Mouse (Mus musculus): Measurements from ENCODE around the gene 1700028P14Rik.
"Not testable (repeated sequence)": the region's sequence is repeated elsewhere in the genome, so short reads cannot be mapped to it uniquely, and the experiment has no call there.

1700028P14Rik gene

DNA sequence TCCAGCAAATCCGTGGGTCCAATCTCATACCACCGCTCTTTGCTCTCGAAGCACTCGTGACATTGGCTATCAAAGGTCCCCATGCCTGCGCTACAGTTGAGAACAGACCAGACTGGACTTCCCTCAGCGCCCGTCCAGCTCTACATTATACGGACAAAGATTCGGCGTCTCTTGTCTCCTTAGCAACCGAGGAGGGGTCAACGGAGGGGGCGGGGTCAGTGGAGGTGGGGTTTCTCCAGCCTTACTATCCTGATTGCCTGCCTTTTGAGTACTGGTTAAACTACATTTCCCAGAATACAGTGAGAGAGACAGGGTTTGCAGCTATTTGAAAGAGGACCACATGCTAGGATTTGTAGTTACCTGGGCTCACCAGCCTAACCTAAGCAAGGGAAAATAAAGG lies at the start of gene 1700028P14Rik:
1700028P14Rik (minus strand) TSS at position 169 of the 400 bp plus-strand sequence.
- DNase-seq: peak; percentile 24

DNA sequence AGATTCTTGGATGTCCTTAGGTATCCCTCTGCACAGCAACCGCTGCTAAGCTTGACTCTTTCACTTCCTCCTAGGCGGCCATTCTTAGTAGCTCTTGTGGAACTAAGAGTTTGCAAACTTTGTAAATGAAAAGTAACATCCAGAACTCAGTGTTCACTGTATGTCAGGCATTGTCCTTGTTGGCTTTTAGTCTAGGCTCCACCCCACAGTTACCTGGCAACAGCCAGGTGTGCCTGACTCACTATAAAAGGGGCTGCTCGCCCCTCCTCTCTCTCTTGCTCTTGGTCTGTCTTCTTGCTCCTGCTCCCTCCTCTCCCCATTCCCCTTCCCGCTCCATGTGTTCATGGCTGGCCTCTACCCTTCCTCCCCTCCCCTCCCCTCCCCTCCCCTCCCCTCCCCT lies 46.5 kb upstream of the 1700028P14Rik start:
- no peak for DNase-seq

DNA sequence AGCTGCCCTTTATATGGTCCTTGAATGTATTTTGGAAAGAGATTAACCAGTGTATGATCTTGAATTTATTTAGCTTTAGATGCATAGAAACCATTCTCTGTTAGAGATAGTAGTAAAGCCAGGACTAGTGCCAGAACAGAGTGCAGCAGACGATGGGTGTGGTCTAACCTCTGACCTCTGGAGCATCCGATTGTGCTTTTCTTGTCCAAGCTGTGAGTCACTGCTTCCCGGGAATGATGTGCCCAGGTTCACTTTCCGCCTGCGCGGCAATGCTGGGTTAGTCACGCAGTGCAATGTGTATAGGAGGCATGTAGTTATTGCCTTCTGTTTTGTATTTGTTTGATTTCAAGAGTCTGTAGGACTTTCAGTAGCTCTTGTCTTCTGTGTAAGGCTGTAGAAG lies 45.8 kb upstream of the 1700028P14Rik start:
- peak; percentile 15 for DNase-seq

DNA sequence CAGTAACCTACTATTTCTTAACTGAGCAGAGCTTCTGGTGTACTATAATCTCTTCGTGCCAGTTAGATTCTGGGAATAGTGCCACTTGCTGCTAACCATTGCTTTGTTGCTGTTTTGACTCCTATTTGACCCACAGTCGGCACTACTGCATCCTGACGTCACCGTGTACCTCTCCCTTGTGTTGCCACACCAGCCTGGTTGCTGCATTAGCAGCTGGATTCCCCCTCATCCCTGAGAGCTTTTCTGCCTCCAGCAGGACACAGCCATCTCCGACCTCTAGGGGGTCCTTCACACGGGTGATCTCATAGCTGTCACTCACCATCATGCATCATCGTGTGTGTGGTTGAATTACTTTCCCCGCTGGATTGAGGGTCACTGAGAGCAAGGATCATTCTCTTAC lies 45.2 kb upstream of the 1700028P14Rik start:
- DNase-seq: peak; percentile 32

DNA sequence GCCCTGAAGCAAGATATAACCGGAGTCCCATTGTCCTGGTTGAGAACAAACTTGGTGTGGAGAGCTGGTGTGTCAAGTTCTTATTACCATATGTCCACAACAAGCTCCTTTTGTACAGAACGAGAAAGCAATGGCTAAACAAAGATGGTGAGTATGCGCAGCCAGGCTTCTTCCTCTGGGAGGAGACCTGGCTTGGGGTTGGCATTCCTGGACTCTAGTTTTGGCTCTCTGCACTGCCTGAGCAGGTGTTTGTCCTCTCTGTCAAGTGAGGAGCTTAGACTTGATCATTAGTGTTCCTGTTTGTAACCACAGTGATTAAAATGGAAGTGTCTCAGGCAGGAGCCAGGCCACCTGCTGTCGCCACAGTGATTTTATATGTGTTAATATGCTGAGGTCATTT lies 41.7 kb upstream of the 1700028P14Rik start:
- DNase-seq: peak; percentile 88

DNA sequence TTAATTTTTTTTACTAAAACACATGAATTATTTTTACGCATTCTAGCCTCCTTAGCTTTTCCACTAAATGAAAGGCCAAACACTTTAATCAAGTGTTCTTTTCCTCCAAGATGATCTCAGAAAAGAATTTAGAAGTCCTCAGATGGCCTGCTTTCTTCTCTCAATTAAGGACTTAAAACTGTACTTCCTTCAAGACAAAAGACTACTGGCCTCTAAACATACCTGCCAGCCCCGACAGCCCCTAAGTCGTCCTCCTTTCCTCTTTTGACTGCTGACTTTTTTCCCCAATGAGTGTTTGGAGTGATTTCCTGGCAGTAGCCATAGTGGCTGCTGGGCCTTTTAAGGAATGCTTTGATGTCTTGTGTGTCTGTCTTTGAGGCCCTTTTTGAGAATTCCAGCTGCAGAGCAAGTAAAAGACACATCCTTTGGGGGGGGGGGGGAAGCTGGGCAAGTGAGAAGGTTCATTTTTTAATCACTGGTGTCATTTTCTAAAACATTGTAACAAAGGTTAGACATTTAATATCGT lies 35.9 kb upstream of the 1700028P14Rik start:
- DNase-seq: peak; percentile 32

DNA sequence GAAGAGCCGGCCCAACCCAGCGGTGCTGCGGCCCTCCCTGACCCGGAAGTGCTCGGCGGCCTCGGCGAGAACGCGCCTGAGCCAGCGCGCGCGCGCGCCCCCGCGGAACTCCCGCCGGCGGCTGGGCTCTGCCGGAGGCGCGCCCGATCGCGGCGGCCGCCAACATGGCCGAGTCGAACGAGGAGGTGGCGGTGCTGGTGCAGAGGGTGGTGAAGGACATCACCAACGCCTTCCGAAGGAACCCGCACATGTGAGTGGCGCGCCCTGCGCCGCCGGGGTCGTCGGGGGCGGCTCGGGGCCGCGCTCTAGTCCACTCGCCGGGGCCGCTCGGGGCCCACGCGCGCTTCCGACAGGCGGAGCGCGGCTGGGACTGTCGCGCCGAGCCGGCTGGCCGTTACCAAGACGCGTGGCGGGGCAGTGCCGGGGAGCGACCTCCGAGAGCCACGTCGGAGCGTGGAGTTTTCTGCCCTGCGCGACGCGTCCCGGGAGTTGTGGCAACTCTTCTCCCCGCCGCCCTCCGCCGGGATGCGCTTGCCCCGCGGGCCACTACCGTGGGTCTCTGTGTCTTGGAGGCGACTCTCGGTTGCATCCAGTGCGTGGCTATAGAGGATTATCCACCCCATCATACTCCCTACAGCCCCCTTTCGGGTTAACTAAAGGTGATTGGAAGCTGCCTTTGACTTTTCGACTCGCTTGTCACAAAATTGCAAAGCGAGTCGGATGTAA lies 34.8 kb upstream of the 1700028P14Rik start, which contains the start of gene Ptar1:
Ptar1 (plus strand) TSS at position 134 of the 726 bp plus-strand sequence.
- peak; percentile 87 for DNase-seq

DNA sequence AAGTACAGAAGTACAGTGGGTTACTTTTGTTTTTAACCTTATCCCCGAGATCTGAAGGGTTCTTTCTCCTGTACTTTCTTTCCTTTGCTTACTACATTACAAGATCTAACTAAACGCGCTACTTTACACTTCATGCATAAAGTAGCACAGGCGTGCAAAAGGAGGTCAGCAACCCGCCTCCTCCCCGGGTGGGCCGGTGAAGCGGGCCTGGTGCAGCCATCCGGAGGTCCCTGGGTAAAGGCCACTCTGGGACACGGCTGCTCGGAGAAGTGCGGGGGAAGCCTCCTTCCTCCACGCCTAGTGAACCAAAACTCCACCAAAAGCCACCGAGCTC lies 34.3 kb upstream of the 1700028P14Rik start:
- DNase-seq: no peak

DNA sequence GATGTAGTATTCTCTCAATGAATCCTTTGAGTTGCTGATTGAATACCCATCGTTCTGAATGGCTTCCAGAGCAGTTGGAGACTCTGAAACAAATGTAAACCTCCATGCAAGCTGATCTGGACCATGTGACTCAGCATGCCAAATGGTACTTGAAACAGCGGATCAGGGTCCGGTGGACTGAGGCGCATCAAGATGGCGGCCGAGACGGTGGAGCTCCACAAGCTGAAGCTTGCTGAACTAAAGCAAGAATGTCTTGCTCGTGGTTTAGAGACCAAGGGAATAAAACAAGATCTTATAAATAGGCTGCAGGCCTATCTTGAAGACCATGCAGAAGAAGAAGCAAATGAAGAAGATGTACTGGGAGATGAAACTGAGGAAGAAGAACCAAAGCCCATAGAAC lies 23.0 kb upstream of the 1700028P14Rik start:
- DNase-seq: not testable (repeated sequence)

DNA sequence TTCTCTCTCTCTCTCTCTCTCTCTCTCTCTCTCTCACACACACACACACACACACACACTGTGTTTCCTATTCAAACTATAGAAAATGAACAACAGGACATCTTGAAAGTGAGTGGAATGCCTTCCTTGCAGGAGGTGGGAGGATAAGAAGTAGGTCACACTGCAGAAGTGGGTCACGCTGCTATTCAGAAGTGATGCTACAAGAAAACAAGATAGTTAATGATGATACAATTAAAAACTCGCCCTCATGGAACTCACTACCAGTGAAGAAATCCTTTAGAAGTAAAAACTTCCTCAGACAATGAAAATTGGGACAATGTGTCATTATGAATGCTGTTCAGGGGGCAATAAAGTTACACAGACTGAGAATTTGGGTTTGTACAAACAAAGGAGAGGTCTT lies 20.4 kb upstream of the 1700028P14Rik start:
- no peak for DNase-seq

DNA sequence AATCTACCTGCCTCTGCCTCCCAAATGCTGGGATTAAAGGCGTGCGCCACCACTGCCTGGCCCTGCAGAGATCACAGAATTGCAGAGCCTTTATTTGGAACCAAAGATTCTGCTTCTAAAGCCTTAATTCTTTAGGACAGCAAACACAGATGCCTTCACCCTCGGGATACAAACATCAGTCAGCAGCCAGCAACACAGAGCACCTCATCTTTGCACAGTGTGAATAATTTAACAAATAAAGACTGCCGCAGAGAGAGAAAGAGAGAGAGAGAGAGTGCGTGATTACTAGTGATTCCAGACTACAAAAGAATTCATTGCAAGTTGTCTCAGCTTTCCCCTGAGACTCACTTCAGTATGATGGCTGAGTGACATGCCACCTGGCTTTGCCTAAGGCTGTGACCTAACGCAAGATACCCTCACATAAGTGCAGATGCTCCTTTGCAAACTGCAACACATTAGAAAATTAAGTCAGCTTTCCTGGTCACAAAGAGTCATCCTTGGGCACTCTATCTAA lies 15.6 kb upstream of the 1700028P14Rik start:
- DNase-seq: no peak

DNA sequence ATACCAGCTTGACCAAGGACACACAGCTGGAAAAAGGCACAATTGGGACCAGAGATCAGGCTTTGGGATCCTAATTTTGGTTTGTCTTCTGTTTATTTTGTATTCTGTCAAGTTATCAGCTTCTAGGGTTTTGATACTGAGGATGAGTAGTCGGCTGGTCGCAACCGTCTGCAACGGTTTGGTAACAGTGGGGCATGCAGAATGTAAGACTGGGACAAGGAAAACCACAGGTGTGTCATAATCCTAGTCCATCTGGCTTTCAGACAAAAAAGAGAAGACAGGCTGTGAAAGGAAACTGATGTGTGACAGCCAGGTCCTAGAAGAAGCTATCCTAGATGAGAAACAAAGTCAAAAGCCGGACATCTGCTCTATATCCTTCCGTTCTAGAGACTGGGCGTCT lies 11.5 kb upstream of the 1700028P14Rik start:
- DNase-seq: no peak

DNA sequence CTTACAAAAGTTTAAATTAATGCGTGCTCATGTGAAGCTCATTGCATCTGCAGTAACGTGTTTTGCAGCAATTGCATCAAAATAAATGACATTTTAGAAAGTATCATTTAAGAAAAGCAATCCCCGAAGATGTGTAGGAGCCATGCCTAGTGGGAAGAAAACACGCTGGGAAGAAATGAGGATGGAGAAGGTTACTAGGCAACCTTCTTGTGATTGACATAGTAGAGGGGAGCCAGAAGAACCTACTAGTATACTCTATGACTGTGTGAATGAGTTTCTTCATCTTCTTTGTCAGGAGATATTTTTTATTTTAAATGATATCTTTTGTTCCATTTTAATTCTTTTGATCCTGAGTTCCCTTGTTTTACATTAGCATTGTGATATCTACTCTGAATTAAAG lies 5.7 kb upstream of the 1700028P14Rik start:
- DNase-seq: no peak

DNA sequence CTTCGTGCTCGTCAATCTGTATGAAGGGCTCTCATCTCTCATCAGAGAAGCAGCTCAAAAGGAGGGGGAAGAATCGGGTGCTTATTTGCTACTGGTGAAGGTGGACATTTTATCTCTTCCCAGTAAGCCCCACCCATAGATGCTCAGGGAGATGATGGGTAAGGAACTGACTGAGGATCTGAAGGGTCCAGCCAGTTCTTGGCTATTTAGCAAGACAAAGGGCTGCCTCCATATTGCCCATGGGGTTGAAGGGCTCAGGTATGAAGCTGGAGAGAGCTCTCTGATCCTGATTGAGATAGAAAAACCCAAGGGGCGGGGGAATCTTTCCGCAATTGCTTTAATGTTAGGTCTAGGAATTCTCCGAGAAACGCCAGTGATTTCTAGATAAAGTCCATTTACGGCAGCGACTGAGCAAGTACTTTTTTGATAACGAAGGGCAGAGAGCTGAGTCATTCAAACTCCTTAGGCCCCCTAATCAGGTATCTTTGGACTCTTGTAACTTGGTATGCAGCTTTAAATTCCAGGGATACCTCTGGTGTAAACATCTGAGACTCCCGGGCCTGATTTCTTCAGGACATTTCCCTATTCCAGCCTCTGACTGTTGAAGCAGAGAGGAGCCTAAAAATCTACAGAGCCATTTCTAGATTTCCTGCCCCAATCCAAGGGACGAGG lies 4.8 kb upstream of the 1700028P14Rik start:
- no peak for DNase-seq

DNA sequence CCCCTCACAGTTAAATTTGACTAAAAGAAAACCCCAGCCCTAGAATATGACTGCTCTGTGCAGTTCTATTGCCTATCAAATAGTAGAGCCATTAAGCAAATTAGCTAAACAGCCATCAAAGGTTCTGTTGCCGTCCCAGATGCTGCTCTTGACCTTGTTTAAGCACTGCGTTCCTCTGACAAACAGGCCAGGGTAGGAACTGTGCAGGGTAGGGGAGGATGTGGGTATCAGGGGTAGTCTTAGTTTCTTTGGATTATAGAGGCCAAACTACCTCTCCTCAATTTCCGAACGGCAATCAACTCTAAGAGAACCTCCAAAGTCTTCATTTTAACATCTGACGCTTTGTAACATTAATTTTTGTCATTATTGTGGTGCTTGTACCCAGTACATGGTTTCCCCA lies 542 bp upstream of the 1700028P14Rik start:
- DNase-seq: no peak

DNA sequence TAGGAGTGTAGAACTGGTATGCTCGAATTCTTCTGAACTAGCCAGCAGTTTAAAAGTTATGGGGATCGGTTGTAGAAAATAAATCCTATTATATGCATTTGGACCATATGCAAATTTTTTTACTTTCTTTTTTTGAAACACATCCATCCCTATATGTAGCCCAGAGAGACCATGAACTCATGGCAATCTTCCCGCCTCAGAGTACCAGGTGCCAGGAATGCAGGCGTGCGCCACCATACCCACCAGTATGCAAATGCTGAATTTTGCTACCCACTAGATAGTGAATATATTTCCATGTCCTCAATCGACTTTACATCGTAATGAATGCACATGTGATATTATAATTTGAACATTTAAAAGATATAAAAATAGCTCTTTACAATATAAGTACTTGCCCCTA lies 5.3 kb downstream of the 1700028P14Rik start:
- no peak for DNase-seq

DNA sequence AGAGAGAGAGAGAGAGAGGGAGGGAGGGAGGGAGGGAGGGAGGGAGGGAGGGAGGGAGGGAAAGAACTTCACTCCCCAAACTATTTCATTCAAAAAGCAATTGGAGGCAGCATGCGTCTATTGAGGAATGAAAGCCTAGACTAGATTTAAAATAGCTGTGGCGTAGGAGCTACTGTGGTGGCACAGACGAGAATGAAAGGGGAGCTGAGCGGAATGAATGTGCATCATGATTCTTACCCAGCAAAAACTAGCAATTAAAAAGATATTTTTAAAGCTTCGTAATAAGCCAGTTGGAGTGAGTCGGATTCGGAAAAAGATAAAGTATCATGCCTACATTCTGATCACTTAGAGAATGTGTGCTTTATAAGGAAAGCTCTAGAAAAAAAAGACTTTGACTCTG lies 7.3 kb downstream of the 1700028P14Rik start:
- no peak for DNase-seq

DNA sequence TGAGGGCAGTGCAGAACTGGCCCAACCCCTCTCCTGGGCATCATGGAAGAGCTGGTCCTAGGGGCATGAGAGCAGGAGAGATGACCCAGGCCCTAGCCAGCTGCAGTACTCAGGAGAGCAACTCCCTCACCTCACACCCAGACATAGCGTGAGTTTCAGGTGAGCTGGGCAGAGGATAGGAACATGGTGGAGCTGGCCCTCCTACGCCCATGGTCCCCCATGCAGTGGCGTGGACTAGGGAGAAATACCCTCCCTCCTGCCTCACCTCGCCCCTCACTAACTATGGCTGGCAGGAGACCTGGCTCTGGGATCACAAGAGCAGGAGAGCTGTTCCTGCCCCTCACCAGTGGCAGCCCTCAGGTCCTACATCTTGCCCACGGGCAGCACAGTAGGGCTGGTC lies 8.8 kb downstream of the 1700028P14Rik start:
- no peak for DNase-seq

DNA sequence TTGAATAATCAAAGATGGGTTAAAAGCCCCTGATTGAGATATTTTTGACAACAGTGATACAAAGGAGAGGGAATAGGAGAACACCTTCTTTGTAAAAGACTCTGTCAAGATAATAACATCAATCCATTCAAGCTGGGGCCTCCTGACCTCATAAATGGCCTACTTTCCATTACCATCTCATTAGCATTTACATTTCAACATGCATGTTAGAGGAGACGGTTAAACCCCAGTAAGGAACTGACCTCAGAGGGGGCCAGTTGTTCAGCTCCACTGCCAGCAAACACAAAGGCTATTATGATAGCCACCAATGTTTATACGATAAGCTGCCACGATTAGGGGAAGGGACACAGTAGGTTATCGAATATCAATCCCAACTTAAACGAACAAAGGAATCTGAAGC lies 15.8 kb downstream of the 1700028P14Rik start:
- DNase-seq: no peak

DNA sequence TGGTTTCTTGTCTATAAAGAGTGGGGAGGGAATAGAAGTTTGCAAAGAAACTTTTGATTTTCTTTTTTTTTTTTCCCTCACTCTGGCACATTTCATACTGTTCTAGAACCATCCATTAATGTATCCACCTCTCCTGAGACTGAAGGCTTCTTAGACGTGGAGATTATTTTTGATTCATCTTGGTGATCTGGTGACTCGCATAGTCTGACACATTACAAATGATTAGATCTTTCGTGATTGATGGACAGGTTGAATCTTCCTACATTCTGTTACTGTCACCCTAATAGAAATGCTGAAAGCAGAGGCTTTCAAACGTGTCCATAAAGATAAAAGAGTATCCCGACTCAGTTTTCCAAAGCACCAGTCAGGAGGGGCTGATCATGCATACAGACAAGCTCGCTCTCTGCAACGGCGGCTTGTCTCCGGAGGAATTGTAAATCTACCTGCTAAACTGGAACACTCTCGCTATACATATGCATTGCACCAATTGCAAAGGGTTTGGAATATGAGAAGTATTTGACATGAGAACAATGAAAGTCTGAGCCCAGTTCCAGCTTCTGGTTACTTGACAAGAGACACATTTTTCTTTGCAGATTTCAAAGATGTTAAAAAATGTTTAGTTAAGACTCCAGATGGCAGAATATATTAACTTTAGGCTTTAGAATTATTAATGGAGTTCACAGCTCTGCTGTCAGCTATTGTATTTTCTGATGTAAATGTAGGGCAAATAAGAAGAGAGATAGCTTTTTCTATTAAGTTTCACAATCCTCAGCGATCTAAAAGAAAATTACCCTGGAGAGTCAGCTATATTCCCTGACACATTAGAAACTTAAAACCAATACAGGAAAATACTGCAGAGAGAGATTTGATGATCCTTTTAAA lies 20.8 kb downstream of the 1700028P14Rik start:
- no peak for DNase-seq

DNA sequence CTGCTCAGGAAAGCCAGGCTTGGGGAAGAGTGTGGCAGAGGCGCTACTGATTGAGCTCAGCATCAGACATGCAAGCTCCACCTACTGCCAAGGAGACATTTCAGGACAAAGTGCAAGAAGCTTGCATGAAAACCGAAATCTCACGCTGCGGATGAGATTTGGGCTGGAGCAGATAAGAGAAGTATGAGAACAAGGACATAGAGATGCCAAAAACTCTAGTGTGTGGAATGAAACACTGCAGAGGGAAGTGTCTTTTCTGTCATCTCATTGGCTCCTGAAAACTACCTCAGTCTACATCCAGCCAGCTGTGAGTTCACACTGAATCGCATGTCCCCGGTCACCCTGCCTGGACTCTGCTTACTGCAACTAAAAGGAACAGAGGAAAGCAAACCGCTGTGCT lies 38.3 kb downstream of the 1700028P14Rik start:
- no peak for DNase-seq

DNA sequence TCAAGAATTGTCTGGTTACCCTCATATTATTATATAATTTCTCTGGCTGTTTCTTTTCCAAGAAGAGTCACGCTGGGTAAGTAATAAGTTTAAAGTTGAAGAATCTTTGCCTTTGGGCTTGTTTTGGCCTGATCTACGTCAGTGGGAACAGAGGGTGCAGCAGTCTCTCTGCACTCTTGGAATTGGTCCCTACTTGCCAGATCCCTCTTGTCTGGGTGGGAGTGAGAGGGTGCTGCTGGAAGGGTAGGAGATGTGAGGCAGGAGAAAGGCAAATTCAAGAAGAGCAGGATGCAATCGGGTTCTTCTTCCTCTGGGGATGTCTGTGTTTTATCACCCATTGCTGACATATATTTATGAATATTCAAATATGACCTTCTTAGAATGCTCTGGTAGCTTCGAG lies 42.9 kb downstream of the 1700028P14Rik start:
- no peak for DNase-seq

DNA sequence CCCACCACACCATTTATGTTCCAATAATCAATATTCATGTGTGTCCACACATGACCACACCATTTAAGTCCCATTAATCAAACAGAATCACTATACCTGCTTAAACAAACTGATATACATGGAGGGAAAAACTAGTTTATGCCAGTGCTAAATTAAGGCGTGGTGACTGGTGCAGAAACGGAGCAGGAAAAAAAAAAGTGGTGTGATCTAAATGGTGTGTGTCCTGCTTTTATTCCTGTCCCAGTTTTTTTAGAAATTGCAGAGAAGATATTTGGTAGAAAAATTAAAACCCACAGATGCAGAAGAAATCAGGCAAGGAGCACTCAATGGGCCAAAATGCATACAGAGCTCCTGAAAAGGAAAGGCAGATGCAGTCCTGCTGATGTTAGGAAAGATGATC lies 44.7 kb downstream of the 1700028P14Rik start:
- DNase-seq: no peak
